In the genomic region with DNA sequence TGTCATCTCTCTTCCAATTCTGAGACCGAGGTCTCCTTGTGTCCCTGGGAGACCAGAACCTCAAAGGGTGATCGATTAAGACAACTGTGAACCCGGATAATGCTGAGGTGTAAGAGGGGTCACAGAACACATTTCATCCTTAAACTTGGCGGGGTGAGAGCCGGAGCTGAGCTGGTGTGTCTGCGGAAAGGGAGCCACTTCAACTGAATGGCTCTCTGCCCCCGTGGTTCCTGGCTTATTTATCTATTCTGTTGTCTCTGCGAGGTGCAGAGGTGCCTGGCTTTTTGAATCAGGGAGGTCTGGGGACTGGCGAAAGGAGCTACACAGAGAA, we compare ENCODE assay signal across 8 mouse cellular contexts. TPM values are rescaled to one million over a fixed set of nuclear protein-coding genes. Genes with fewer than 3 reads are reported as not detected.
A peak's percentile ranks its signal among the peaks of the same experiment; 100 is the strongest.
DNase-seq lines count a peak whose midpoint lies in the region; ATAC-seq and TF ChIP-seq lines count a peak whose summit lies in the region.

No protein-coding gene starts in this region.

- peaks cover 15% of the 10 kb centered on the region for H3K4me1 ChIP-seq in lung, adult 2 months (ENCODE audit: control insufficient read depth, insufficient read depth, low read length)
- H3K4me1 ChIP-seq in embryonic facial prominence, embryonic 12.5 days = peaks cover 6% of the 10 kb centered on the region; the same call in 1 of the 2 replicates
- peaks cover 10% of the 10 kb centered on the region for H3K4me1 ChIP-seq in hindbrain, embryonic 16.5 days (ENCODE audit: control insufficient read depth, insufficient read depth, low read depth, low read length)
- H3K4me1 ChIP-seq in midbrain, embryonic 10.5 days = peaks cover 26% of the 10 kb centered on the region

- no peaks in the 10 kb centered on the region for H3K9me3 ChIP-seq in embryonic facial prominence, embryonic 12.5 days
- H3K9me3 ChIP-seq in hindbrain, embryonic 16.5 days (ENCODE audit: control insufficient read depth, low read length) = no peaks in the 10 kb centered on the region
- no peaks in the 10 kb centered on the region for H3K9me3 ChIP-seq in midbrain, embryonic 10.5 days (replicated peaks)

- H3K36me3 ChIP-seq in embryonic facial prominence, embryonic 12.5 days = no peaks in the 10 kb centered on the region
- H3K36me3 ChIP-seq in hindbrain, embryonic 16.5 days (ENCODE audit: control insufficient read depth, insufficient read depth, low read length) = no peaks in the 10 kb centered on the region
- H3K36me3 ChIP-seq in midbrain, embryonic 10.5 days = no peaks in the 10 kb centered on the region

- no peak for TF ChIP-seq POLR2A in lung, adult 2 months (IDR thresholded peaks at IDR 0.05; ENCODE audit: borderline replicate concordance, extremely low read depth, low read depth, low read length)

- intact Hi-C loops in left cerebral cortex, postnatal 36 days (cut with DNase I) = no loop called here

- no peak for DNase-seq in lung, adult 2 months
- DNase-seq in lung, postnatal 25 days (ENCODE audit: low spot score) = no peak
- DNase-seq in midbrain, embryonic 10.5 days (ENCODE audit: low spot score) = no peak
- no peak for DNase-seq in left cerebral cortex, postnatal 36 days (ENCODE audit: low spot score in 2 of 2)
- no peak for DNase-seq in embryo, embryonic 10 days (ENCODE audit: low spot score)
- DNase-seq in kidney, postnatal 36 days = no peak

- WGBS in lung, adult 2 months = under 1% methylated on average over 9 of the region's 9 CpGs
- 4% methylated on average over 9 of the region's 9 CpGs for WGBS in embryonic facial prominence, embryonic 12.5 days
- WGBS in hindbrain, embryonic 16.5 days = 5% methylated on average over 9 of the region's 9 CpGs
- WGBS in midbrain, embryonic 10.5 days = 5% methylated on average over 9 of the region's 9 CpGs

- no peak for TF ChIP-seq CTCF in lung, adult 2 months (IDR thresholded peaks at IDR 0.05; ENCODE audit: insufficient read depth, low read length)

- H3K27ac ChIP-seq in embryonic facial prominence, embryonic 12.5 days = peak overlapping the region; percentile 58
- H3K27ac ChIP-seq in hindbrain, embryonic 16.5 days (ENCODE audit: low read depth, low read length) = peak overlapping the region; percentile 59
- H3K27ac ChIP-seq in midbrain, embryonic 10.5 days (replicated peaks) = peak overlapping the region; percentile 89

- peak overlapping the region; percentile 97 for H3K4me3 ChIP-seq in lung, adult 2 months (replicated peaks; ENCODE audit: extremely low read depth, low read depth, low read length)
- H3K4me3 ChIP-seq in embryonic facial prominence, embryonic 12.5 days = peak overlapping the region; percentile 53
- peak overlapping the region; percentile 51 for H3K4me3 ChIP-seq in hindbrain, embryonic 16.5 days (ENCODE audit: low read length)
- peak overlapping the region; percentile 68 for H3K4me3 ChIP-seq in midbrain, embryonic 10.5 days

- peak overlapping the region; percentile 55 for H3K9ac ChIP-seq in embryonic facial prominence, embryonic 12.5 days
- peak overlapping the region; percentile 73 for H3K9ac ChIP-seq in hindbrain, embryonic 16.5 days (ENCODE audit: low read depth, low read length)

- peak overlapping the region; percentile 85 for H3K4me2 ChIP-seq in embryonic facial prominence, embryonic 12.5 days (replicated peaks)
- peak overlapping the region; percentile 83 for H3K4me2 ChIP-seq in hindbrain, embryonic 16.5 days (ENCODE audit: low read length)

- H3K27me3 ChIP-seq in embryonic facial prominence, embryonic 12.5 days = no peaks in the 10 kb centered on the region
- H3K27me3 ChIP-seq in hindbrain, embryonic 16.5 days (replicated peaks; ENCODE audit: control insufficient read depth, insufficient read depth, low read length) = no peaks in the 10 kb centered on the region
- no peaks in the 10 kb centered on the region; the same call in 1 of the 2 replicates for H3K27me3 ChIP-seq in midbrain, embryonic 10.5 days (ENCODE audit: low read depth, poor library complexity, severe bottlenecking)

- ATAC-seq in embryonic facial prominence, embryonic 12.5 days (ENCODE audit: insufficient number of reproducible peaks, insufficient read depth, low FRiP score, low TSS enrichment) = no peak
- 0 out of 2 replicates have a peak, but pooled peaks have one; percentile 14 for ATAC-seq in hindbrain, embryonic 16.5 days

RNA-seq across cellular contexts. Expression of a gene that starts 1.5 kb away (rescaled TPM):
- polyA plus RNA-seq in lung, adult 2 months (2012; rRNA removed) = 34.4 and 53.2 TPM in 2 replicates
- 24.2 and 26.3 TPM in 2 replicates for polyA plus RNA-seq in embryonic facial prominence, embryonic 12.5 days (2016; fragmentation: Nextera tagmentation; extraction: Ambion mirVana)
- polyA plus RNA-seq in hindbrain, embryonic 16.5 days (2015; fragmentation: Nextera tagmentation; extraction: Ambion mirVana) = 19.7 and 20.1 TPM in 2 replicates
- polyA plus RNA-seq in midbrain, embryonic 10.5 days (2016; fragmentation: Nextera tagmentation; extraction: Ambion mirVana) = 18.5 and 18.9 TPM in 2 replicates
- total RNA-seq in left cerebral cortex, postnatal 36 days (2021) = 10 to 100 TPM; 45.1 to 51.6 TPM

RNA-seq across cellular contexts. Expression of a gene that starts 12.2 kb away (rescaled TPM):
- polyA plus RNA-seq in lung, adult 2 months (2012; rRNA removed) = 0.32 TPM in 2 replicates
- polyA plus RNA-seq in embryonic facial prominence, embryonic 12.5 days (2016; fragmentation: Nextera tagmentation; extraction: Ambion mirVana) = not detected in 2 replicates
- 0.05 and 0.06 TPM in 2 replicates for polyA plus RNA-seq in hindbrain, embryonic 16.5 days (2015; fragmentation: Nextera tagmentation; extraction: Ambion mirVana)
- polyA plus RNA-seq in midbrain, embryonic 10.5 days (2016; fragmentation: Nextera tagmentation; extraction: Ambion mirVana) = not detected in 2 replicates
- total RNA-seq in left cerebral cortex, postnatal 36 days (2021) = 1 to 10 TPM; 2.6 to 3.6 TPM
